Mouse (Mus musculus): ENCODE results near the gene Unc45a. TPM values are rescaled to one million over a fixed set of nuclear protein-coding genes. Genes with fewer than 3 reads are reported as not detected.

The Unc45a gene
- polyA plus RNA-seq, 1 experiment from 2014 or later, result 62.0 TPM

- Histone ChIP-seq H3K27me3 (replicated peaks) (no peaks in the 10 kb centered on the region), H3K9me3 (no peaks in the 10 kb centered on the region), H3K4me1 (peaks cover 26% of the 10 kb centered on the region), H3K4me2 (no peak overlapping the region), H3K9ac (no peak overlapping the region), H3K4me3 (no peak overlapping the region), H3K27ac (no peak overlapping the region), H3K36me3 (replicated peaks) (no peaks in the 10 kb centered on the region)
- WGBS, result 80% methylated on average over 12 of the region's 12 CpGs
- no peak for ATAC-seq (replicated peaks)
Observed at GRCm38 (mm10) chr7:80373850-80374249, 33.0 kb upstream of the Unc45a start.

DNA sequence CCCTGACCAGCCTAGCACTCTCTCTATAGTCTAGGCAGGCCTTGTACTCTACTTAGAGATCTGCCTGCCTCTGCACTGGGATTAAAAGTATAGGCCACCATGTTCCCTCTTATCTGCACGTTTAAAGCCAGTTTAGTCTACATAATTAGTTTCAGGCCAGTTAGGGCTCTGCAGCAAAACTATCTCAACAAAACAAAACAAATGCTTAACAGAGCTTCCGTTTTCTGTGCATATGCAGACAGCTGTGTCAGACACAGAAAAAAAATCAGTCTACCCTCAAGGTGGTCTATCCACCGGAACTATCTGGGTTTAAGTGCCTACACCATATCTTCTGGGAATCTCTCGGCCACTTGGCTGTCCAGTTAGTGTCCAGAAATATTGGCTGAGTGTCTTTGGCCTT lies 32.5 kb upstream of the Unc45a start:
- WGBS, result 81% methylated on average over 4 of the region's 4 CpGs
- no peaks in the 10 kb centered on the region for H3K27me3 ChIP-seq (replicated peaks)
- H3K4me3 ChIP-seq, result no peak overlapping the region
- H3K4me2 ChIP-seq, result no peak overlapping the region
- peaks cover 29% of the 10 kb centered on the region for H3K4me1 ChIP-seq
- H3K36me3 ChIP-seq (replicated peaks), result no peaks in the 10 kb centered on the region; the same call in 1 of the 2 replicates
- no peak for ATAC-seq (replicated peaks)
- H3K9ac ChIP-seq, result no peak overlapping the region
- no peaks in the 10 kb centered on the region for H3K9me3 ChIP-seq
- H3K27ac ChIP-seq, result no peak overlapping the region

GRCm38 (mm10) chr7:80372667-80373066 lies 31.9 kb upstream of the Unc45a start:
- Histone ChIP-seq H3K27me3 (replicated peaks) (no peaks in the 10 kb centered on the region), H3K4me3 (no peak overlapping the region), H3K36me3 (replicated peaks) (peaks cover under 1% of the 10 kb centered on the region; the same call in 1 of the 2 replicates), H3K9ac (no peak overlapping the region), H3K9me3 (no peaks in the 10 kb centered on the region), H3K27ac (no peak overlapping the region), H3K4me2 (no peak overlapping the region), H3K4me1 (peaks cover 30% of the 10 kb centered on the region)
- no peak for ATAC-seq (replicated peaks)
- WGBS, result 53% methylated on average over 2 of the region's 2 CpGs

GRCm38 (mm10) chr7:80372166-80372565 lies 31.4 kb upstream of the Unc45a start:
- peaks cover 6% of the 10 kb centered on the region for H3K36me3 ChIP-seq (replicated peaks)
- no peaks in the 10 kb centered on the region for H3K27me3 ChIP-seq (replicated peaks)
- WGBS, result 91% methylated on average over 3 of the region's 3 CpGs
- no peak overlapping the region for H3K4me3 ChIP-seq
- H3K27ac ChIP-seq, result no peak overlapping the region
- H3K4me1 ChIP-seq, result peaks cover 30% of the 10 kb centered on the region
- H3K9me3 ChIP-seq, result no peaks in the 10 kb centered on the region
- no peak overlapping the region for H3K4me2 ChIP-seq
- no peak overlapping the region for H3K9ac ChIP-seq
- no peak for ATAC-seq (replicated peaks)

GRCm38 (mm10) chr7:80371041-80371751 lies 30.4 kb upstream of the Unc45a start, which contains the start of gene Man2a2:
TSS of gene Man2a2 (minus strand) at chr7:80371375.
- Histone ChIP-seq H3K27ac (peak within 1 kb of the TSS; percentile 85), H3K9me3 (no peaks in the 10 kb centered on the region), H3K4me3 (peak within 1 kb of the TSS; percentile 95), H3K27me3 (replicated peaks) (no peaks in the 10 kb centered on the region), H3K4me1 (peaks cover 28% of the 10 kb centered on the region), H3K36me3 (replicated peaks) (peaks cover 16% of the 10 kb centered on the region), H3K9ac (peak within 1 kb of the TSS; percentile 92), H3K4me2 (peak within 1 kb of the TSS; percentile 53)
- under 1% methylated on average over 60 of the region's 86 CpGs for WGBS
- peak; percentile 80 for ATAC-seq (replicated peaks)

DNA sequence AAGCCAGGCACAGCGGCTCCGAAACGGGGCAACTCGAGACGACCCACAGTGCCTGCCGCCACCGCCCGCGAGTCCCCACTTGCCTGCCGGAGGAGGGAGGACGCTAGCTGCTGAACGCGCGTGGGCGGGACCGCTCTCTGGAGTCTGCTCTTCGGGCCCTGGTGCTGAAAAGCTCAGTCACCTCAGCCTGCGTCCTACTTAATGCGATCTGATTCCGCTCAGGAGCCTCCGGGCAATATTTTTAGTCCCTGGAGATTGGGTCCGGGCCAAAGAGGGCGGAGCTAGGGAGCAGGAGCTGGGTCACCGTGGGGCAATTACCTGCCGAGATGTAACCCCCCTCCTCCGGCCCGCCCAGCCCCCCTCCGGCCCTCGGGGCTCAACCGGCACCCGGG lies 29.8 kb upstream of the Unc45a start:
- Histone ChIP-seq H3K9me3 (no peaks in the 10 kb centered on the region), H3K27ac (peak overlapping the region; percentile 85), H3K9ac (peak overlapping the region; percentile 92), H3K27me3 (replicated peaks) (no peaks in the 10 kb centered on the region), H3K4me1 (peaks cover 22% of the 10 kb centered on the region), H3K4me2 (peak overlapping the region; percentile 53), H3K36me3 (replicated peaks) (peaks cover 19% of the 10 kb centered on the region), H3K4me3 (peak overlapping the region; percentile 95)
- under 1% methylated on average over 31 of the region's 31 CpGs for WGBS
- peak; percentile 77 for ATAC-seq (replicated peaks)

DNA sequence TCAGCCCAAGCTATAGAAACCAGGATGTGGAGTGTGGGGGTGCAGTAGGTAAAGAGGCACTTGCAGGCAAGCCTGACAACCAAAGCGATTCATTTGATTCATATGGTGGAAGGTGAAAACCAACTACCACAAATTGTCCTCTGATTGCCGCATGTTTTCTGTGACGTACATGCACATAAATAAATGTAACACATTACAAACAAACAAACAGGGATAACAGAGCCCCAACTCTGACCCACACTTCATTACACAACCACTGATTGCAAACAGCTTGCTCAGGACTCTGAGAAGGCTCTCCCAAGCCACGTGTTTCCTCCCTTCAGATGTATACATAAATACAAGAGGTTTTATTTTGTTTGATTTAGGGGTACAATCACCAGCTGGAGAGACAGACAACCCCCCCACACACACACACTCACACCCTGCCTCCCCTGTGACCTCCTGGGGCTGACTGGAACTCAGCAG lies 29.2 kb upstream of the Unc45a start:
- H3K36me3 ChIP-seq (replicated peaks), result peaks cover 19% of the 10 kb centered on the region
- H3K9ac ChIP-seq, result peak overlapping the region; percentile 92
- H3K27me3 ChIP-seq (replicated peaks), result no peaks in the 10 kb centered on the region
- H3K9me3 ChIP-seq, result no peaks in the 10 kb centered on the region
- H3K27ac ChIP-seq, result peak overlapping the region; percentile 85
- 57% methylated on average over 4 of the region's 4 CpGs for WGBS
- no peak for ATAC-seq (replicated peaks)
- H3K4me3 ChIP-seq, result peak overlapping the region; percentile 95
- H3K4me2 ChIP-seq, result peak overlapping the region; percentile 53
- peaks cover 21% of the 10 kb centered on the region for H3K4me1 ChIP-seq

GRCm38 (mm10) chr7:80369461-80369860 lies 28.7 kb upstream of the Unc45a start:
- Histone ChIP-seq H3K27ac (no peak overlapping the region), H3K4me1 (peaks cover 21% of the 10 kb centered on the region), H3K36me3 (replicated peaks) (peaks cover 19% of the 10 kb centered on the region), H3K4me3 (peak overlapping the region; percentile 95; the same call in 1 of the 2 replicates), H3K27me3 (replicated peaks) (no peaks in the 10 kb centered on the region), H3K9ac (0 out of 2 replicates have a peak overlapping the region, but pooled peaks have one; percentile 92), H3K9me3 (no peaks in the 10 kb centered on the region), H3K4me2 (peak overlapping the region; percentile 53)
- WGBS, result 63% methylated on average over 5 of the region's 5 CpGs
- ATAC-seq (replicated peaks), result no peak

DNA sequence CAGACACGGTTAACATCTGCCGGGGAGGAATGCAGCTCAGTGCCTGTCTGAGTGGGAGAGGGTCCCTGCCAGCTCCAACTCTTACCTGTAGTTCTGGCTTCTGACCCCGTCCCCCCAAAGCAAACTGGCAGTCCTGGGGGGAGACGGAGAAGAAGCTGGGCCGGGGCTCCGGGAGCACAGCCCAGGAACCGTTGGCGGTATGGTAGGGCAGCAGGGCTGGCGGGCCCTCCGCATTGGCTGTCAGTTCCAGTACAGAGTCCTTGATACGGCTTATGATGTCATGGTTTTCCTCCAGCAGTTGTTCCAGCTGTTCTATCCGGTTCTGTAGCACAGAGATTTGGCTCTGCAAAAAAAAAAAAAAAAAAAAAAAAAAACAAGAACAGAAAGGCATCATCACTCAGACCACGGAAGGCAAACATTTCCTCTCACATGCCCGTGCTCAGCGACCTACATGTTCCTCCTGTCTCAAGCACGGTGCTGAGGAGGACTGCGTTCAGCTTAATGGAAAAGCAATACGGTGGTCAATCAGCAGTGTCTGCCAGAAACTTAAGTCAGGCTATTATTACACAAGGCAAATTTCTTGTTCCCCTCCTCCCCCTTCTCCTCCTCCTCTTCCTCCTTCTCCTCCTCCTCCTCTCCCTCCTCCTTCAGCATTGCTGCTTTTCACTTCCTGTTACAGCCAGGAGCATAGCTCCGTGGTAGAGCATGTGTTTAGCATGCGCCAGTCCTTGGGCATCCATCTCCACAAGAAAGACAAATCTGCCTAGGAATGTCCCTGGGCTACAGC lies 28.0 kb upstream of the Unc45a start:
- WGBS, result 88% methylated on average over 20 of the region's 20 CpGs
- Histone ChIP-seq H3K9ac (0 out of 2 replicates have a peak overlapping the region, but pooled peaks have one; percentile 92), H3K27ac (no peak overlapping the region), H3K27me3 (replicated peaks) (no peaks in the 10 kb centered on the region), H3K36me3 (replicated peaks) (peaks cover 25% of the 10 kb centered on the region), H3K9me3 (no peaks in the 10 kb centered on the region), H3K4me1 (peaks cover 21% of the 10 kb centered on the region), H3K4me3 (no peak overlapping the region), H3K4me2 (peak overlapping the region; percentile 53)
- no peak for ATAC-seq (replicated peaks)

GRCm38 (mm10) chr7:80368009-80368408 lies 27.2 kb upstream of the Unc45a start:
- Histone ChIP-seq H3K27me3 (replicated peaks) (no peaks in the 10 kb centered on the region), H3K9me3 (no peaks in the 10 kb centered on the region), H3K4me2 (no peak overlapping the region), H3K9ac (no peak overlapping the region), H3K4me1 (peaks cover 21% of the 10 kb centered on the region), H3K36me3 (replicated peaks) (peaks cover 33% of the 10 kb centered on the region), H3K27ac (no peak overlapping the region), H3K4me3 (no peak overlapping the region)
- WGBS, result 87% methylated on average over 9 of the region's 9 CpGs
- no peak for ATAC-seq (replicated peaks)

DNA sequence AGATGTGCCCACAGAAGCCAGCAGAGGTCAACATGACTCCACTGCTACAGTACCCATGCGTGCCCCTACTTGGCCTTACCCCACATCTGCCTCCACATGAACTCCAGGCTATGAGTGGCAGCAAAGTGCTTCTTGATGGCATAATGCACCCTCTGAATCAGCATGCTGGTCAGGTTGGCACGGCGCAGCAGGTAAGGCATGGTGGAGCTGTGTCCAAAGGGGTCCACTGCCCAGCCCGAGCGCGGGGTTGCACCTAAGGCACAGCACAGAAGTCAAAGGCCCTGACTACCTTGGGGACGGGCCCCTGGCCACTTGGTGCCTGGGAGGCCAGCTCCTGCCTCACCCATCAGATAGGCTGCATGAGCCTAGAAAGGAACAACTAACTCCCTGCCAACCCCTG lies 26.4 kb upstream of the Unc45a start:
- no peaks in the 10 kb centered on the region for H3K27me3 ChIP-seq (replicated peaks)
- H3K9ac ChIP-seq, result no peak overlapping the region
- peaks cover 37% of the 10 kb centered on the region for H3K36me3 ChIP-seq (replicated peaks)
- no peak overlapping the region for H3K4me2 ChIP-seq
- H3K9me3 ChIP-seq, result no peaks in the 10 kb centered on the region
- no peak overlapping the region for H3K4me3 ChIP-seq
- no peak for ATAC-seq (replicated peaks)
- 96% methylated on average over 7 of the region's 7 CpGs for WGBS
- H3K27ac ChIP-seq, result no peak overlapping the region
- peaks cover 21% of the 10 kb centered on the region for H3K4me1 ChIP-seq

GRCm38 (mm10) chr7:80365759-80366158 lies 25.0 kb upstream of the Unc45a start:
- no peaks in the 10 kb centered on the region for H3K27me3 ChIP-seq (replicated peaks)
- no peaks in the 10 kb centered on the region for H3K9me3 ChIP-seq
- H3K4me2 ChIP-seq, result no peak overlapping the region
- 89% methylated on average over 2 of the region's 2 CpGs for WGBS
- H3K36me3 ChIP-seq (replicated peaks), result peaks cover 50% of the 10 kb centered on the region
- no peak overlapping the region for H3K9ac ChIP-seq
- peaks cover 18% of the 10 kb centered on the region for H3K4me1 ChIP-seq
- no peak for ATAC-seq (replicated peaks)
- no peak overlapping the region for H3K4me3 ChIP-seq
- no peak overlapping the region for H3K27ac ChIP-seq
